Mouse (Mus musculus) liver, adult 2 months (tissue): ENCODE measurements at regions not wholly inside any gene's neighbourhood (a gene's known extent, or its start where the extent isn't known, plus 50 kb on each side); places are given as distances from the start of the nearest gene placed in this dataset.

Source experiments
- CTCF ChIP-seq: fragments of 200-500 bp; IDR thresholded peaks from 2 replicates; pipeline ENCODE4 v1.5.1; 2011; ENCODE audit warnings: low read depth, low read length, control low read depth
- POLR2A ChIP-seq: fragments of 200-500 bp; IDR thresholded peaks from 2 replicates; pipeline ENCODE4 v1.6.1; 2011; ENCODE audit warnings: low read length, control low read depth; ENCODE audit not compliant: insufficient read depth; ENCODE audit errors: extremely low read depth

- TF ChIP-seq POLR2A (no peak), CTCF (no peak)
Observed at GRCm38 (mm10) chr1:22931147-22931896, 125.5 kb upstream of the Rims1 start.
